Mouse (Mus musculus): ENCODE data around the gene Olfr127.
"Not testable (repeated sequence)": the region's sequence is repeated elsewhere in the genome, so short reads cannot be mapped to it uniquely, and the experiment has no call there.

Olfr127 gene

GRCm38 (mm10) chr17:37900137-37900536 lies at the start of gene Olfr127:
Olfr127 (plus strand) TSS chr17:37900437.
- no peak for DNase-seq (ENCODE audit: low spot score in 2 of 2)

- no peak for DNase-seq (ENCODE audit: low spot score in 2 of 2)
These were observed 36.3 kb upstream of the Olfr127 start for GRCm38 (mm10) chr17:37863901-37864300.

GRCm38 (mm10) chr17:37869676-37870205 lies 30.5 kb upstream of the Olfr127 start:
- DNase-seq (ENCODE audit: low spot score in 2 of 2) = no peak

GRCm38 (mm10) chr17:37873830-37874229 lies 26.4 kb upstream of the Olfr127 start:
- DNase-seq (ENCODE audit: low spot score in 2 of 2) = no peak

GRCm38 (mm10) chr17:37906821-37907220 lies 6.6 kb downstream of the Olfr127 start:
- DNase-seq (ENCODE audit: low spot score in 2 of 2) = not testable (repeated sequence)

- DNase-seq (ENCODE audit: low spot score in 2 of 2) = no peak
These were observed 20.0 kb downstream of the Olfr127 start, which contains the start of gene Olfr128 for GRCm38 (mm10) chr17:37920248-37920647. Olfr128 (plus strand) TSS chr17:37920548.

GRCm38 (mm10) chr17:37952979-37953378 lies 52.7 kb downstream of the Olfr127 start, which contains the start of gene Olfr761:
Olfr761 (minus strand) TSS chr17:37953079.
- no peak for DNase-seq (ENCODE audit: low spot score in 2 of 2)
